Mouse (Mus musculus) CH12.LX (cell line): ENCODE data around the gene Abhd14a.

Source experiments
- CTCF ChIP-seq, 2 experiments: IDR thresholded peaks in 1 of 2; conservative IDR thresholded peaks in 1 of 2; 2 replicates each; pipeline ENCODE4 v1.5.1; 2011 to 2012; ENCODE audit warnings: low read depth in 2 of 2, low read length in 2 of 2, improper control_type of control experiment in 1 of 2, inconsistent platforms in 1 of 2, mild to moderate bottlenecking in 1 of 2, moderate library complexity in 1 of 2
- POLR2A ChIP-seq: IDR thresholded peaks from 2 replicates; pipeline ENCODE4 v1.6.1; 2011; ENCODE audit warnings: low read depth, mild to moderate bottlenecking, improper control_type of control experiment, low read length

GRCm38 (mm10) chr9:106436566-106436965 is 10.9 kb downstream of the Abhd14a start:
- TF ChIP-seq CTCF (conservative IDR thresholded peaks at IDR 0.05 in 1 of 2, IDR thresholded peaks at IDR 0.05 in 1 of 2; ENCODE audit: low read depth in 2 of 2, low read length in 2 of 2) (no peak), POLR2A (no peak)
